Mouse (Mus musculus): Measurements from ENCODE around the gene D430041D05Rik.

Gene D430041D05Rik

GRCm38 (mm10) chr2:104410963-104411545, at the start of gene D430041D05Rik:
Gene D430041D05Rik (minus strand): TSS chr2:104411013.
- no peak for DNase-seq (ENCODE audit: low spot score in 2 of 2)

- DNase-seq (ENCODE audit: low spot score in 2 of 2): no peak
Observed at GRCm38 (mm10) chr2:104460021-104460420, 49.2 kb upstream of the D430041D05Rik start.

DNA sequence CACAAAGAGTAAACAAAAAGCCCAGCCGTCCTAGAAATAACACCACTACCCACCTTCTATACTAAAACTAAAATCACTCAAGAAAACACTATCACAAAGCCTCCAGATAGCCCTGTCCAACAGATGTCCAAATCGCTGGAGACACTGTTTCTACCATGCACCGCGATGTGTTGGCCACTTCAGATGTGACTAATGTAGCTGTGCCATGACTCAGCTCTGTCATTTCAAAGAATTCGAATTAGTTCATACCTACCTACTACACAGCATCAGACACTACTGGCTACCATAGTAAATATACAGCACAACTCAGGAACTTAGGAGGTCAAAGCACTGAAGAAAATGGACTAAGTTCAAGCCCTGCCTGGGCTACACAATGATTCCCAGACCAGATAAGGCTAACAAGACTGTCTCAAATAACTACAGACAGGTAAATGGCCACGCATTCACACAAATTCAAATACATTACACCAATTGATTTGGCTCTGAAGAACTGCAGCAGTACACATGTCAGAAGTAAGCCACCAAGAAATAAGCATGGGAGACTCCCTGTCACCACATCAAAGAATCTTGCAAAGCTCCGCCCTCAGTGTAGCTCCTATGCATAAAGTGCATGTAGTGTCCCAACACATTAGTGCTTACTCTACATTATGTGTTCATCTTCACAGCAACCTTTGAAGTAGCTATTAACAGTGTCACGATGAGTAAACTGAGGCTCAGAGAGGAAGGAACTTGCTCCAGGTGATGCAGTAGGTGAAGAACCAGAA, 47.9 kb upstream of the D430041D05Rik start:
- DNase-seq (ENCODE audit: low spot score in 2 of 2): no peak

- DNase-seq (ENCODE audit: low spot score in 2 of 2): no peak
Observed at GRCm38 (mm10) chr2:104457106-104457505, 46.3 kb upstream of the D430041D05Rik start.

DNA sequence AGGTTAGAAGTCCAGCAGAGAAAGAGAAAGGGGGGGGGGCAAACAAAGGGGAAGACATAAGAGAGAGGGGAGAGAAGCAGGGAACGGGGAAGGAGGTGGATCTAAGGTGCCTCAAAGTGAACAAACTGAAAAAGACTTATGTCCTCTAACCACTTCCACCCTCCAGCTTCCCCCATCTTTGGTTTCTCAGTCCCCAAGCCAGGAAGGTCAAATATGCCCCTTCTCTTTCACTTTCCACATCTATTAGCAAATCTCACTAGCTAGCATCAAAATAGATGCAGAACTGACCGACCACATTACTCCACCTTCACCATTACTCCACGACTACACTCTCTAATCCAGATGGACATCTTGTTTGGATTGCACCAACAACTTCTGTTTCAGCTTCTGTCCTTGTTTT, 39.9 kb upstream of the D430041D05Rik start:
- no peak for DNase-seq (ENCODE audit: low spot score in 2 of 2)

- no peak for DNase-seq (ENCODE audit: low spot score in 2 of 2)
Observed at GRCm38 (mm10) chr2:104449191-104449590, 38.4 kb upstream of the D430041D05Rik start.

- DNase-seq (ENCODE audit: low spot score in 2 of 2): no peak
Observed at GRCm38 (mm10) chr2:104448201-104448600, 37.4 kb upstream of the D430041D05Rik start.

DNA sequence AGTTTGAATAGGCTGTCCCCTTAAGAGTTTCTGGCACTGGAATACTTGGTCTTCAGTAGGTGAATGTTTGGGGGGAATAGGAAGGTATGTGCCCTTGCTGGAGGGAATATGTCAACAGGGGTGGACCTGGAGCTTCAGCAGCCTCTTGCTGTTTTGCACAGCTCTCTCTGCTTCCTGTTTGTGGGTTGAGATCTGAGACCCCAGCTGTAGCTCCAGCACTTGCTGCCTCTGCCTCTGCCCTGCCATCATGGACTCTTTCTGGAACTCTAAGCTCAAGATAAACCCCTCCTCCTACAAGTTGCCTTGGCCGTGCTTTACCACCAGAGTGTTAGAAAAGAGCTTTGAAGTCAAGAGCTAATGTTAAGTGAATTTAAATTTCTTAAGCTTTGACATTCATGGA, 35.2 kb upstream of the D430041D05Rik start:
- no peak for DNase-seq (ENCODE audit: low spot score in 2 of 2)

DNA sequence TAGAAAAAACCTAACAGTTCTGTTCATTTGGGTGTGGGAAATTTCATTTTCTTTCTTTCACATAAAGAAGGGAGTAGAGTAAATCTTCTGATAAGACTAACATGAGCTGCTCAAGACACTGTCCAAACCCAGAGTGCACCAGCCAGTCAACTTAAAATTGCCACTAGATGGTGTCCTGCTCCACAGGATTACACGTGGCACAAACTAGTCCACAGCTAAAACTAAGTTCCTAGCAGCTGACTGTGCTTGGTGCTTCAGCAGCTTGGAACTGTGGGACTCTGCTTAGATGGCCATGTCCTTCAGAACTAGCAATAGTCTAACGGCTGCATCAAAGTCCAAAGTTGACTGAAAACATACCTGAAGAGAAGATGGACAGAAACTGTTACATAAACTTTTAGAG, 34.0 kb upstream of the D430041D05Rik start:
- peak in 1 of 2 experiments; percentile 42 for DNase-seq (ENCODE audit: low spot score in 2 of 2)

GRCm38 (mm10) chr2:104442341-104442740, 31.5 kb upstream of the D430041D05Rik start:
- DNase-seq (ENCODE audit: low spot score in 2 of 2): no peak

- DNase-seq (ENCODE audit: low spot score in 2 of 2): no peak
Observed at GRCm38 (mm10) chr2:104436226-104436625, 25.4 kb upstream of the D430041D05Rik start.

DNA sequence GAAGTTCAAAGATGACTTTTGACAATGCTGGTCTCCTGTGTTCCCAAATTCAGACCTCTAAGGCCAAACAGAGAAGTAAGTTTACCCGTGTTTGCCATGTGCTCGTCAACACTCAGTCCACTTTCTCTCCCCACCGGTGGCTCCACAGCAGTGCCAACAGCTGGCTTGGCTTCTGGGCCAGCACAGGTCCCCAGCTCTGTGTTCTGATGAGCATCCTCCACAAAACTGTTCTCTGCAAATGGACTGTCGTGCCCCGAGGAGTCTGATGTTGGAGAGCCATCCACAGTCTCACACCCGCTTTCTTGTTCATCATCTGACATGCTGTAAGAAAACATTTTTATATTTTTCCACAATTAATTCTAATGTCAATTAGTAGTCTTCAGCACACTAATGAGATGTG, 20.3 kb upstream of the D430041D05Rik start:
- peak in 1 of 2 experiments; percentile 56 for DNase-seq (ENCODE audit: low spot score in 2 of 2)

GRCm38 (mm10) chr2:104430566-104430965, 19.8 kb upstream of the D430041D05Rik start:
- peak in 1 of 2 experiments; percentile 55 for DNase-seq (ENCODE audit: low spot score in 2 of 2)

GRCm38 (mm10) chr2:104426112-104426511, 15.3 kb upstream of the D430041D05Rik start:
- no peak for DNase-seq (ENCODE audit: low spot score in 2 of 2)

DNA sequence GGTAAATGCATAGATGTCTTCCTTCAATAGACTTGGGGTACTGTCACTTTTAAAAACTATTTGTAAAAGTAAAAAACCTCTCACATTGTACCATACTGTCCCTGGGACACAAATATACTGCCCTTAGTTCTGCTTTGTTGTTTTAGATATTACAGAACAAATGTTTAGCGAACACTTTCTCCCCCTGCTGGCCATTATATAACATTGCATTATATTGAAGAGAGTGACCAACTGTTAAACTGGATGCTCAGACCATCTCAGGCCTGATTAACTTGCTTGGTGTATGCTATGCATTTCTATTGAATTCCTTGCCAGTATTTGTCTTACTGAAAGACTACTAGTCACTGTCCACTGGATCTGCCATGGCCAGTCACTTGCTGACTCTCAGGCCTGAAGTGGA, 11.4 kb upstream of the D430041D05Rik start:
- DNase-seq (ENCODE audit: low spot score in 2 of 2): no peak

- DNase-seq (ENCODE audit: low spot score in 2 of 2): no peak
Observed at GRCm38 (mm10) chr2:104420805-104421204, 10.0 kb upstream of the D430041D05Rik start.

- no peak for DNase-seq (ENCODE audit: low spot score in 2 of 2)
Observed at GRCm38 (mm10) chr2:104419999-104420398, 9.2 kb upstream of the D430041D05Rik start.

- DNase-seq (ENCODE audit: low spot score in 2 of 2): no peak
Observed at GRCm38 (mm10) chr2:104419411-104419810, 8.6 kb upstream of the D430041D05Rik start.

DNA sequence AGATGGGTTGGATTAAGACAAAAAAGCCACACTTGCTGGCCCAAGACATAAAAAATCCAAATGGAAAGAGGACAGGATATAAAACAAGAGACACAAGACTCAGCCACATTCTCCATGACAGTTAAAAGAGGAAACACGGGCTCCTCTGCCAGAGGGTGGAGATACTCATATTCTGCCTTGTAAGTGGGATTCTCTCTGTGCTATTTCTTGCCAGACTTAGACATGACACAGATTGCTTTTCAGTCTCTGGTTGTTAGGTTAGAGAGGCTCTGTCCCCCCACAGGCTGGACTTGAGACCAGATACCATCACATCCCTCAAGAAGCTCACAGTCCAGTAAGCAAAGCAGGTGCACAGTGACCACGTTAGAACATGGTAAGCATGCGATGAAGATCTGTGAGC, 2.2 kb upstream of the D430041D05Rik start:
- DNase-seq (ENCODE audit: low spot score in 2 of 2): no peak

GRCm38 (mm10) chr2:104412496-104412895, 1.7 kb upstream of the D430041D05Rik start:
- no peak for DNase-seq (ENCODE audit: low spot score in 2 of 2)

GRCm38 (mm10) chr2:104411806-104412205, 993 bp upstream of the D430041D05Rik start:
- DNase-seq (ENCODE audit: low spot score in 2 of 2): peak in 1 of 2 experiments; percentile 30

GRCm38 (mm10) chr2:104409851-104410821, 677 bp downstream of the D430041D05Rik start:
- DNase-seq (ENCODE audit: low spot score in 2 of 2): no peak

Data from urinary bladder, postnatal 4 days (tissue).